Mouse (Mus musculus) forelimb bud, embryonic 11.5 days (tissue): Measurements from ENCODE around the gene Nr1i3.

Source experiments
- DNase-seq: peaks from one replicate; pipeline ENCODE4 v3.0.0-alpha.2; 2012; ENCODE audit warnings: low read depth, low spot score

Nr1i3 gene

DNA sequence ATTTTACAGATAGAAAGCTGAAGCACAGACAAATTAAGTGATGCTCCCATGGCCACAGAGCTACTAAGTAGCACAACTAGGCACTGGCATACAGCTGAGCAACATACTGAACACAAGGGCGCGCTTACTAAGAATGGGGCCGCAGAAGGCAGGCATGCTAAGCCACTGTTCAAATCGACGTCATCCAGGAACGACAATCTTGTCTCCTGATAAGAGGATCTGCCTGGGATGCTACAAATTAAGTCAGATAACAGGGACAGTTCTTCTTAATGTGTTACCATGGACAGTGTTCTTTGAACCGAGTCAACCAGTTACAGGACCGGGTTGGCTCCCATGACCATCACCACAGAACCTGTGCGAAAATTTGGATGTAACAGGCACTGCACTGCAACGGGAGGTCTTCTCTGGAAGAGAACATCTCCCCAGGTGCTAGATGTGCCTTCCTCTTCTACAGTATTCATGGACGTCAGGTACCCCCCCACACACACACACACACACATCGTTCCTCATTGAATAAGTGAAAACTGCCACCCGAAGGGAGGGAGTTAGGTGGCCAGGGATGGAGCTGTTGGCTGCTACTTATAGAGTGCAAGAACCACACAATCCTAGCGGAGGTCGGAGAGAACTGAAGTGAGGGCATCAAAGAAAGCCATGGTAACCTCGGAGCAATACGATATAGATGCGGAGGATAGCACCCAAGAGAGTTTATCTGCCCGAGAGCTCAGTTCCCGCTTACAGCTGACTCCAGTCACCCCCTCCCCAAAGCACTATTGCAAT is 18.5 kb upstream of the Nr1i3 start:
- no peak for DNase-seq

DNA sequence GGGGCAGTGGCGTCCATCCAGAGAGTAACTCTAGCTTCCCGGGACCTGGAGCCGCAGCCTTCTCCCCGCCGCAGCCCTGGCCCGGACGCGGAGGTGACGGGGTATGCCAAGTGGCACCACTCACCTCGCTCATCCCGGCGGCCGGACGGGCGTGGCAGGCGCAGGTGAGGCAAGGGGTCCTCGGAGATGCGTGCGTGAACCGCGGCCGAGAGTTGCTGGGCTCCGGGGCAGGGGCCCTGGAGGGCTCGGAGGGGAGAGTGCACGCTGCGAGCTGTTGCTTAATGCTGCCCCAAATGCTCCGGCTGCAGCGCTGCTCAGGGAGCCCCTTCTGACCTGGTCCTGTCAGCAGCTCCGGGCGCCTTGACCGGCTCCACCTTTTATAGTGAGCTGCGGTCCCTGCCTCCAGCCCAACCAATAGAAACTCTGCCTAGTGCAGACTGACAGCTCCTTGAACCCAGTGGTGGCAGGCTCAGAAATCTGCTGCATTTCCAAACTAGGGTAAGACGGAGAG is 17.8 kb upstream of the Nr1i3 start, which contains the start of gene Pcp4l1:
Gene Pcp4l1 (minus strand): TSS at position 382 of the 511 bp plus-strand sequence.
- peak; percentile 54 for DNase-seq

DNA sequence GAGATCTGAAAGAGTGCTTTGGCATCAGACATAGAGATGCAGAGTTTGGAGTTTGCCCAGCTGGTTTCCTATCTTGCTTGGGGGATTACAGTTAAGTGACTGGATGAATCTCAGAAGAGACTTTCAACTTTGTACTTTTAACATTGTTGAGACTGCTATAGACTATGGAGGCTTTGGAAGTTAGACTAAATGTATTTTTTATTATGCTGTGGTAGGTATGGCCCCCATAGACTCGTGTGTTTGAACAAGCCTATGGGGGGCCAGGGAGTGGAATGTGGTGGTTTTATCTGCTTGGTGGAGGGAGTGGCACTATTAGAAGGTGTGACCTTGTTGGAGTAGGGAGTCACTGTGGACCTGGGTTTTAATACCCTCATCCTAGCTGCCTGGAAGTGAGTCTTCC is 14.2 kb upstream of the Nr1i3 start:
- no peak for DNase-seq

DNA sequence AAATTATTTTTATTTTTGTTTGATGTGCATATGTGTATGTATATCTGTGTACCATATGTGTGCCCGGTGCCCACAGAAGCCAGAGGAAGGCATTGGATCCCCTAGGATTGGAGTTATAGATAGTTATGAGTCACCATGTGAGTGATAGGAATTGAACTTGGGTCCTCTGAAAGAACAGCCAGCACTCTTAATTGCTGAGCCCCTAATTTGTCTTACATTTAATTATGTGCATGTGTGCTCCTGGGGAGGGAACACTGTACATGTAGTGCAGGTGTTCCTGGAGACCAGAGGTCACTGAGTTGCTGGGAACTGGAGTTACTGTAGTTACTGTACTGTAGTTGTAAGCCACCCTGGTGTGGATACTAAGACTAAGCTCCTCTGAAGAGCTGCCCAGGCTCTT is 13.0 kb upstream of the Nr1i3 start:
- no peak for DNase-seq

DNA sequence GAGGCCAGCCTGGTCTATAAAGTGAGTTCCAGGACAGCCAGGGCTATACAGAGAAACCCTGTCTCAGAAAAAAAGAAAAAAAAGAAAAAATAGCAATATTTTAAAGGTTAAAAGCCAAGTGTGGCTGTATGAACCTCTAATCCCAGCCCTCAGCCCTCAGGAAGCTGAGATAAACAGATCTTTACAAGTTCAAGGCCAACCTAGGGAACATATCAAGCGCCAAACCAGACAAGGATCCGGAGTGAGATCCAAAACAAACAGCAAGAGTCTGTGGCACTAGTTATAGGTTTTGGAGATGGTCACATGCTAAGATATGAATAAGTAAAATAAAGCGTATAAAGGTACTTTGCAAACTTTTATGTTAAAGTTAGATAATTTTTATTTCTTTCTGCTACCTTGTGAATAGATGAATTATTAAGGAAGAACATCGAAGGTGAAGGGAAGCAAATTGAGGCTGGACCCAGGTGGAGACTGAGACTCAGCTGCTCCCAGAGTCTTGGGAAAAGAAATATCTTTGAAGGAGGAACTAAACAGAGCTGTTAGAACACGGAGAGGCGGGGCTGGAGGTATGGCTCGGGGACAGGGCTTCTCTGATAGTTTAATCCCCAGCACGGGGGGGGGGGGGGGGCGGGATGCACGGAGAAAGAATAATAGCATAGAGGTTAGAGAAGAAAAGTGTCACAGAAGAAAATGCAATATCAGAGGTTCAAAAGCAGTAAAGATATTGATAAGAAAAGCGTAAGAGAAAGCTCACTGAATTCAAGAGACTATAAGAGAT is 10.1 kb upstream of the Nr1i3 start:
- no peak for DNase-seq

DNA sequence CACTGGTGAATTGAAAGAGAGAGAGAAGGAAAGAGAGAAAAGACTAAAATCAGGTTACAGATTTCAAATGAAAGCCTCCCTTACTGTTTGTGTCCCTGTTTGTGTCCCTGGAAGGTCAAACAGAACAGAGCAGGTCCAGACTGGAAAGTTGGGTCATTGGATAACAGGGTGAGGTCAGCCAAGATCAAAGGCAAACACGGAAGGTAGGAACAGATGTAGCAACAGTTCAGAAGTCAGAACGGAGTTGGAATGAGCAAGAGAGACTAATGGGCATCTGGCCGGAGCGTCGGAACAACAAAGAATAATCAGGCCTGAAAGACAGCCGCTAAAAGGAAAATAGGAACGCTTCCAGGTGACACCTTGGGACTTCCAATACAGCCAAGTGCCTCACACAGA is 9.5 kb upstream of the Nr1i3 start:
- DNase-seq = no peak

DNA sequence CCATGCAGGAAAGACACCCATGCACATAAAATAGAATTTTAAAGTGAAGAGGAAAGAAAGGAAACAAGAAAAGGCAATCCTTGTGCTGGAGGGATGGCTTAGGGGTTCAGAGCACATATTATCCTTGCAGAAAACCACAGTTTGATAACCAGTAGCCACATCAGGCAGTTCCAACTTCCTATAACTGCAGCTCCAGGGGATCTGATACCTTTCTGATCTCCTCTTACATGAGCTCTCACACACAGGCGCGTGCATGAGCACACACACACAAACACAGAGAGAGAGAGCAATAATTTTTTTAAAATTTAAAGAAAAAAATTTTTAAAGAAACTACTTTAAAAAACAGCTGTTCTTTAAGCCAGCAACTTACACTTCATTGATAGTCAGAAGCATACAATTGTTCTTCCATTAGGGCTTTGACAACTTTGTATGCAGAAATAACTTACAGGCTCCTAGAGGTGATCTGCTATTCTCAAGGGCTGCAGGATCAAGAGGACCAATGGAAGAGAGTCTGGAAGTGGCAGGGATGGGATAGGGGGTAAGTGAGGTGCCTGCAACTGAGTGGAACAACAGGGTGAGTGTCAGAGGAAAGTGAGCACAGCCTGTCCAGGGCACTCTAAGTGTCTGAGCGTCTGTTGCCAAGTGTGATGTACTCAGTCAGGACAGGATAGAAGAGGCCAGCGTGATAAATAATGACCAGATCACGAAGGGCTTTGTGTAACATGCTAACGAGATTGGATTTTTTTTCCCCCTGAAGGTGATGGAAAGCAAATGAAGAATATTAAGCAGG is 7.9 kb upstream of the Nr1i3 start:
- DNase-seq = no peak

DNA sequence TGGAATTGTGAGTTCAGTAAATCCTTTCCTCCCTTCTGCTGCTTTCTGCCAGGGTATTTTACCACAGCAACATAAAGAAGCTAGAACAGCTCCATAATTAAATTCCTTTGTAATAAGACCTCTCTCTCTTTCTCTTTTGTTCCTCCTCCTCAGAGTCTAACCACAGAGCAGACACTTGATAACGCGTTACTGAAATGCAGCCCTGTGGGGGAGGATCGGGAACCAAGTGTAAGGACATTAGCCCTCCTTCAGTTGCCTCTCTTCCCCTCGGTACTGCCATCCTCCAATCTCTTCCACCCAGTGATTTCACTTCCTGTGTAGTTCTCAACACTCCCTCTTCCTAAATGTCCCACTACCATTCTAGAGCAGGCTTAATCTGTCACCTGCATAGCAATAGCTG is 4.4 kb upstream of the Nr1i3 start:
- no peak for DNase-seq

DNA sequence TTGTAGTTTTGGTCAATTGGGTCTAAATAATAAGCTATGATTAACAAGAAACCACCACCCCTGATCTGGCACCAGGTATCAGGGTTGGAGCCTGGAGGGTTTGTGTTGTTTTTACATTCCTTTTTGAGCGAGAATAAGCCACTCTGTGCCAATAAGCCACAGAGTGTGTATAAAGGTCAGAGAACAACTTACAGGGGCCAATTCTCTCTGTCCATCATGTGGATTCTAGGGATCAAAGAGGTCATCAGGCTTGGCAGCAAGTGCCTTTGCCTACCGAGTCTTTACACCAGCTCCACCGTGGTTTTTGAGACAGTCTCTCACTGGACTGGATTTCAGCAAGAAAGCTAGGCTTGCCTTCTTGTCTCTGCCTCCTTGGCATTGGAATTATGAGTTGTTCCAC is 916 bp upstream of the Nr1i3 start:
- DNase-seq = no peak

DNA sequence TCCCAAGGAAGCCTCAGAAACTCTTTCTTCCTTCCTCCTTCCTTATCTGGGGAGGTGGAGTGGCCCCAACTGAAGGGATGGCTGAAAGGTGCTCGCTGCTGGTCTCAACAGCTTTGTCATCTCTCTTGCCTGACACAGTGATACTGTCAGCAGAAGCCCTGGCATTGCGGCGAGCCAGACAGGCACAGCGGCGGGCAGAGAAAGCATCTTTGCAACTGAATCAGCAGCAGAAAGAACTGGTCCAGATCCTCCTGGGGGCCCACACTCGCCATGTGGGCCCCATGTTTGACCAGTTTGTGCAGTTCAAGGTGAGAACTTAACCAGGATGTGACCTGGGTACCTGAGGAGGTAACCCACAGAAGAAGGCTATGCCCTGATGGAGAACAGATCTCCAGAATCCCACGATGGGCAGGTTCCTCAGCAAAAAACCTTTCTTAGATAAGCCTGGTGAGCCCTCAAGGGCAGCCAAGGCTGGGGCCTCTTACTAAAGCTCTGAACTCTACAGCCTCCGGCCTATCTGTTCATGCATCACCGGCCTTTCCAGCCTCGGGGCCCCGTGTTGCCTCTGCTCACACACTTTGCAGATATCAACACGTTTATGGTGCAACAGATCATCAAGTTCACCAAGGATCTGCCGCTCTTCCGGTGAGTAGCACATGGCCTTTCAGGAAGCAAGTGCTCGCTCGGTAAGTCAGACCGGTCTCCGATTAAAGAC is 2.6 kb downstream of the Nr1i3 start:
- no peak for DNase-seq

DNA sequence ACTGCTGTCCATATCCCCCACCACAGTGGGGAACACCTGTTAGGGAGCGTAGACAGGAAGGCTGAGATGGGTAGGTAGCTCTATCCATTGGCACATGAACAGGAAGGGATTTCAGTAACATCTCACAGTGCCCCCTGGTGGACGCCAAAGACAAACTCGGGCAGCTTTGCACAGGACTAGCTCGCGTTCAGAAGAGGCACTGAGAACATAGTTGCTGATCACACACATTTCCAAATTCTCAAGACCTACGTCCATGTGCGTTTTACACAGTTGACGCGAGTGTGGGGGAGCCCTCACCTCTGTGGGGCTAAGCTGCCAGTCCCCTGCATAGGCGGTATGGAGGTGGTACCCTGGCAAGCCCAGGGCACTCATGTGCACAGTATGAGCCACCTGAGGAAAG is 7.1 kb downstream of the Nr1i3 start:
- DNase-seq = peak; percentile 83

DNA sequence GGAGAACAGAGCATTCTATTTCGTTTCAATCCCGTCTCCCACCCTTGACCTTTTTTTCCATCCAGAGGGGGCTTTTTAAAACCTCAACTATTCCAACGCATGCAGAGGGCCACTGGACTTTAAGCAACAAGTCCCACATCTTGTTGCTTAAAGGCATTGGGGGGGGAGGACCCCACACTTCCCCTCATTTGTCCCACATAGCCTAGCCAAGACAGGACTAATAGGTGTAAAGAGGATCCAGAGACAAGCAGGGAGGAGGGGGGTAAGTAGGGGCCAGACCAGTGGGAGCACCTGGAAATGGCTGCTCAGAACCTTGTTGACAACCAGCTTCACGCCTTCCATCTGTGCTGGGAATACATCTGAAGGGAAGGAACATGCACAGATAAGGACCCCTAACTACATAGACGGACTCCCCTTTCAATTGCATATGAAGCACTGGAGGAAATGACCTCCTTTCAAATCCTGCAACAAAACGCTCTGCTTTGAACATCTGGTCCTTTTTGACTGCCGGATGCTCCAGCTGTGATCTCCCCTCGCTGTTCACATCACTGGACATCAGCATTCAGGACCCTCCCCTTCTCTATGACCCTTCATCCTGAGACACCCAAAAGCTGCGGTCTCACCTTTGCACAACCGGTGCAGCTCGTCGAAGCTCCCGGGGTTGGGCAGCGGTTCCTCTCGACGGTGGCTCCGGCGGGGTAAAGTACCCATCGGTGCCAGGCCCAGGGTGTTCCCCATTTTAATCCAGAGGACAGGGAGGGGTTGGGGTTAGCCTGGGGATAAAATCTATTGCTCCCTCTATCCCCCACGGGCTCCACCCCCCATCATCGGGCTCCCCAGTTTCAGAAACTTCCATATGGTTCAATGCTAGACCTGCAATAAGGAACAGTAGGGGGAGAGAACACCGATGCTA is 7.8 kb downstream of the Nr1i3 start:
- DNase-seq = no peak

DNA sequence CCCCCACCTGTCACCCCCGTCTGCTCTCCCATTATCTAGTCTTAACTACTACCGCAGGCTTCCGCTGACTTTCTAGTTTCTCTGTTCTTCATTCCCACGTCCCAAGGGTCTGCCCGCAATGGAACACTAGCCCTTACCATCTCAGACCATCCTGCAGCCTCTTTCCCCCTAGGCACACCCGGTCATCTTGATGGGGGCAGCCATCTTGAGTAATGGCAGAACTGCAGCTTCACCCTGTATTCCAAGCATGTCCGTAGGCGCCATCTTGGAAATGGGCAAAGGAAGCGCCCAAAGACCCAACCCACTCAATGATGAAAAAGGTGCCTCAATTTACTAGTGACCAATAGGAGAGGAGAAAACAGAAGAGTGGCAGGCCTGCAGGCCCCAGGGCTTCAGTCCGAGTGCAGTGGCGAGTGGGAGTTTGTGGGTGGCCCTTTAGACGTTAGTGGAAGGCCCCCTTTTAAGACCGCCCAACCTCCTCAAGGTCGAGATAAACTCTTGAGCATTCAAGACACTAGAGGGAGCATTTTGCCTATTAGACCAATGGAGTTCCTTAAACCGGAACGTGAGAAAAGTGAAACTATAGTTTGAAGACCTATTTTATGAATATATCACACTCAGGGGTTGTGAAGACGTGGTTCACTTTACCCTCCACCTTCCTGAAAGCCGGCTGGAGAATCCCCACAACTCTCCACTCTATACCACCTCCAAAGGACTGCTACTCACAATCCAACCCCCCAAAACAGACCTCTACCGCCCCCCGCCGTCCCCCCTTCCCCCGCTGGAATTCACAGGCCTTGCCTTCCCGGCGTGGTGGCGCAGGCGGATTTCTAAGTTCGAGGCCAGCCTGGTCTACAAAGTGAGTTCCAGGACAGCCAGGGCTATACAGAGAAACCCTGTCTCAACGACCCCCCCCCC is 8.7 kb downstream of the Nr1i3 start, which contains the start of gene Tomm40l:
Gene Tomm40l (minus strand): TSS at position 277 of the 918 bp plus-strand sequence.
- peak; percentile 98 for DNase-seq

DNA sequence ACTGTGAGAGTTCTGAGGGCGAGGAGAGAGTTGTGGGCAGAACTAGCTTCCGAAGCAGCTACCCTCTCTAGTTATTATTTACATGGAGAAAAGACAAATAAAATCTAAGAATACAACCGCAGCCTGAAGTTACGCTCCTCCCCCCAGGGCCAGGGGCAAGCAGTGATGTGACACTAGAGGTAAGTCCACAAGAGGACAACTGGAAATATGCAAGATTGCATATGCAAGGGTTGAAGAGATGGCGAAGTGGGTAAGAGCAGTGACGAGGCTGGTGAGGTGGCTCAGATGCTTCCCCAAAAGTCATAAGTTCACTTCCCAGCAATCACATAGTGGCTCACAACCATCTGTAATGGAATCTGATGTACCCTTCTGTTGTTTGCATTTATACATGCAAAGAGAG is 9.4 kb downstream of the Nr1i3 start:
- no peak for DNase-seq

DNA sequence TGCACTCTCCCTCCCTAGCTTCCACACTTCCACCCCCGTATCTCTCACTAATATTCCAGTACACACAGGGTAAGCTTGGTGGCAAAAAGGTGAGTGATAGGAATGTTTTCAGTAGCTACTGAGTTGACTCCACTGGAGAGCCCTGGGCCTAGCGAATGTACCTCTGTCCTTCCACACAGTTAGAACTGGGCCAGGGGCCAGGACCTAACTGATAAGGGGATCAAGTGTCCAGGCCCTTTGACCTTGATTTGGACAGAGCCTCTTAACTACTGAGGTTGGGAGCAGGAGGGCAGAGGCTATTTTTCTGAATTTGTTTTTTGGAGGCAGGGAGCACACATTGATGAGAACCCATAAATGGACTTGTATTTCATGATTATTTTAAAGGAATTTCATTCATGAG is 10.0 kb downstream of the Nr1i3 start:
- no peak for DNase-seq

DNA sequence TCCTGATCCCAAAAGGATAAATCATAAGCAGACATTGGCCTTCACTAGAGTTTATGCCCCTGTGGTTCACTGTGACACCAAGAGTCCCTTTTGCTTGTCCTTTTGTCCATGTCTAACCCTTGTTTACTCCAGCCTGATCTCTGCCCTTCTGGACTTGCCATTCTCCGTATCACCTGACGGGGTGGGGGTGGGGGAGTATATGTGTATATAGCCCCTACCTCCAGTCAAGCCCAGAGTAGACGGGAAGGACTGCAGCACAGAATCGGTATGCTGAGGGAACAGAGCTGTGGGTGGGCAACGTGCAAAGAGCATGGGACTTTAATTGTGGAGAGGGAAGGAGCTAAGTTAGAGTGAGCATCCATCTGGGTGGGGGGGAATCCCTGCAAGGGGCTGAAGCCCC is 11.1 kb downstream of the Nr1i3 start, which contains the start of gene Apoa2:
Gene Apoa2 (plus strand): TSS at position 198 of the 400 bp plus-strand sequence.
- no peak for DNase-seq

DNA sequence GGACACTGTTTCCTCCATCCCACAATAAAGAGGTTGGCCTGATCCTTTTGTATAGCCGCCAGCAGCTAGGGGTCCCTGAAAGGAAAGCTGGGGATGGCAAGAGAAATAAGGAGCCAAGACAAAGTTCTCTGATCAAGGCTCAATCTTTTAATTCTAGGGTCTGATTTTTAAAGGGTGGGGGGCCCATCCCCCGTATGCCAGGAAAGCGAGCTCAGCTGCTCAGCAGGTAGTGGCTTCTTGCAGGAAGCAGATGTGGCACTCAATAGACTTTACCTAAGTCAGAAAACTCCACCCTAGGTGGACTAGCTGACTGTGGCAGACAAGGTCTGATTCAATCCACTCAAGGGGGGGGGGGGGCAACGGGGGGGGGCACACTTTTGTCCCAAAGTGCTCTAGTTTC is 13.0 kb downstream of the Nr1i3 start:
- DNase-seq = no peak

DNA sequence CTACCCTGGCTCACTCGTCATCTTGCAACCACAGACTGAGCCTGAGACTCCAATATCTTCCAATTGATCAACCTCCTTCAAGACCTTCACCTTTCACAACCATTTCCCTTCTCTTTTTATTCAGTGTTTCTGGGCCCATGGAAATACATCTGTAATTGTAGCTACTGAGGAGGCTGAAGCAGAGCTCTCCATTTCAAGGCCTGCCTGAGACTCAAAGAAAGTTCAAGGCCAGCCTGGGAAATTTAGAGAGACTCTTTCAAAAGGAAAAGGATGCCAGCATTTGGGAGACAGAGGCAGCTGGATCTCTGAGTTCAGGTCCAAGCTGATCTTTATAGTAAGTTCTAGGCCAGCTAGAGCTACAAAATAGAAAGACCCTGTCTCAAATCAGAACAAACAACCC is 14.1 kb downstream of the Nr1i3 start:
- DNase-seq = no peak

DNA sequence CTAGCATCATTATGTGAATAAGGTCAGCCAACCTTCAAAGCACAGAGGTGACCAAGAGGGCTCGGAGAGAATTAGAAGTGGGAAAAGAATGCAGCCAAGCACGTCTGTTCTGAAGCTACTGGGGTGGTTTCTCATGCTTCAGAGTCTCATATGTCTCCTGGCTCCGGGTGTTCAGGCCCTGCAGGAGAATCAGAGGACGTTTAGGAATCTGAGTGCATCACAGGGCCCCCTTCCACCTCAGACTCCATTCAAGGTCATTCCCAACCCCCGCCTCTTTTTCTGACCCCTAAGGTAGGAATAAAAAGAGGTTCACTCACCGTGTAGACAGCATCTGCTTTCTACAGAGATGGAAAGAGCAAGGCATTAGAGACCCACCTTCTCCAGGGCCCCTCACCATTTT is 16.0 kb downstream of the Nr1i3 start:
- DNase-seq = no peak
